ENCODE assay signal across 8 mouse cellular contexts in genomic region chr9:122185061-122185460, GRCm38 (mm10).
DNase-seq lines count a peak whose midpoint lies in the region; ATAC-seq lines count a peak whose summit lies in the region.

No protein-coding gene starts in this region.

- H3K27ac ChIP-seq in midbrain, embryonic 10.5 days (replicated peaks): no peak overlapping the region
- H3K27ac ChIP-seq in midbrain, embryonic 15.5 days: no peak overlapping the region
- H3K27ac ChIP-seq in neural tube, embryonic 13.5 days (replicated peaks): no peak overlapping the region

- intact Hi-C loops in left cerebral cortex, postnatal 36 days (cut with DNase I): loop anchor here (1.0 kb wide), 1 partner anchor 167 kb away; no protein-coding TSS in a partner anchor

- H3K36me3 ChIP-seq in midbrain, embryonic 10.5 days: no peaks in the 10 kb centered on the region
- H3K36me3 ChIP-seq in midbrain, embryonic 15.5 days (replicated peaks): no peaks in the 10 kb centered on the region
- H3K36me3 ChIP-seq in neural tube, embryonic 13.5 days: peaks cover 10% of the 10 kb centered on the region

- no peaks in the 10 kb centered on the region for H3K27me3 ChIP-seq in midbrain, embryonic 10.5 days (ENCODE audit: low read depth, poor library complexity, severe bottlenecking)
- H3K27me3 ChIP-seq in midbrain, embryonic 15.5 days (replicated peaks): no peaks in the 10 kb centered on the region
- H3K27me3 ChIP-seq in neural tube, embryonic 13.5 days: no peaks in the 10 kb centered on the region

- no peak overlapping the region for H3K9ac ChIP-seq in midbrain, embryonic 15.5 days
- no peak overlapping the region for H3K9ac ChIP-seq in neural tube, embryonic 13.5 days

- peak; percentile 57 for DNase-seq in midbrain, embryonic 10.5 days (ENCODE audit: low spot score)
- peak; percentile 78 to 87 for DNase-seq in cerebellum, postnatal 25 days
- peak; percentile 88 for DNase-seq in gastrocnemius, adult 18-20 months (ENCODE audit: low spot score)
- DNase-seq in kidney, adult 18-20 months: peak; percentile 89
- peak; percentile 54 to 69 for DNase-seq in left cerebral cortex, postnatal 36 days (ENCODE audit: low spot score in 2 of 2)
- peak; percentile 42 for DNase-seq in testis, postnatal 14 days (ENCODE audit: low spot score)

- ATAC-seq in midbrain, embryonic 15.5 days (replicated peaks): no peak
- ATAC-seq in neural tube, embryonic 13.5 days (ENCODE audit: low read depth): peak; percentile 74; the same call in 1 of the 2 replicates

- WGBS in midbrain, embryonic 10.5 days: 47% methylated on average over 2 of the region's 2 CpGs
- 17% methylated on average over 2 of the region's 2 CpGs for WGBS in midbrain, embryonic 15.5 days
- whole genome bisulfite sequencing in neural tube, embryonic 13.5 days: 36% methylated on average over 2 of the region's 2 CpGs

- H3K4me1 ChIP-seq in midbrain, embryonic 10.5 days: peaks cover 8% of the 10 kb centered on the region
- no peaks in the 10 kb centered on the region for H3K4me1 ChIP-seq in midbrain, embryonic 15.5 days
- no peaks in the 10 kb centered on the region for H3K4me1 ChIP-seq in neural tube, embryonic 13.5 days (replicated peaks)

- H3K9me3 ChIP-seq in midbrain, embryonic 10.5 days (replicated peaks): no peaks in the 10 kb centered on the region
- no peaks in the 10 kb centered on the region for H3K9me3 ChIP-seq in midbrain, embryonic 15.5 days
- H3K9me3 ChIP-seq in neural tube, embryonic 13.5 days: no peaks in the 10 kb centered on the region

- no peak overlapping the region for H3K4me3 ChIP-seq in midbrain, embryonic 10.5 days
- H3K4me3 ChIP-seq in midbrain, embryonic 15.5 days: no peak overlapping the region
- H3K4me3 ChIP-seq in neural tube, embryonic 13.5 days: no peak overlapping the region

- no peak overlapping the region for H3K4me2 ChIP-seq in midbrain, embryonic 15.5 days
- H3K4me2 ChIP-seq in neural tube, embryonic 13.5 days: no peak overlapping the region
